Mouse (Mus musculus): ENCODE results near the gene Smc5. TPM values are rescaled to one million over a fixed set of nuclear protein-coding genes. Genes with fewer than 3 reads are reported as not detected.

The Smc5 gene
- polyA plus RNA-seq (2012; ENCODE audit: low replicate concordance): 6.5 and 7.4 TPM in 2 replicates

GRCm38 (mm10) chr19:23273355-23274053 lies at the start of gene Smc5:
Gene Smc5, minus strand, starts transcription at chr19:23273897.

Other genes starting within 250 kb of the Smc5 start
- gene Klf9, start 132.7 kb downstream of the Smc5 start, polyA plus RNA-seq (2012; ENCODE audit: low replicate concordance): 3.1 and 4.4 TPM in 2 replicates
- gene Mamdc2, start 174.5 kb upstream of the Smc5 start, polyA plus RNA-seq (2012; ENCODE audit: low replicate concordance): 0.07 TPM in 2 replicates